Mouse (Mus musculus) MEL (cell line): ENCODE measurements around the gene Erbb2. TPM values are rescaled to one million over a fixed set of nuclear protein-coding genes. Genes with fewer than 3 reads are reported as not detected.
A peak's percentile ranks its signal among the peaks of the same experiment; 100 is the strongest.

ENCODE experiments used
- DNase-seq: peaks from one replicate; pipeline ENCODE4 v3.0.0; 2011; ENCODE audit warnings: low read depth, low spot score
- H3K27ac ChIP-seq: 2 replicates; pipeline ENCODE4 v1.5.1; 2012; ENCODE audit warnings: low read depth, mild to moderate bottlenecking, control low read depth, low read length, moderate library complexity; ENCODE audit not compliant: control insufficient read depth
- H3K27me3 ChIP-seq, 2 experiments: fragments of 150-350 bp in 1 of 2; sonication (generic) in 1 of 2; 2 replicates each; pipeline ENCODE4 v1.6.1; 2012; ENCODE audit warnings: low read length in 2 of 2, mild to moderate bottlenecking in 2 of 2, improper control_type of control experiment in 1 of 2, moderate library complexity in 1 of 2; ENCODE audit not compliant: insufficient read depth in 2 of 2, control insufficient read depth in 1 of 2
- H3K36me3 ChIP-seq, 2 experiments: 2 replicates each; pipeline ENCODE4 v1.6.1; 2012 to 2014; ENCODE audit warnings: low read length in 2 of 2, improper control_type of control experiment in 1 of 2, inconsistent platforms in 1 of 2, mild to moderate bottlenecking in 1 of 2; ENCODE audit not compliant: insufficient read depth in 2 of 2, control insufficient read depth in 1 of 2
- H3K4me1 ChIP-seq, 2 experiments: fragments of 150-350 bp in 1 of 2; sonication (generic) in 1 of 2; 2 replicates each; pipeline ENCODE4 v1.6.1; 2012; ENCODE audit warnings: low read length in 2 of 2, improper control_type of control experiment in 1 of 2, mild to moderate bottlenecking in 1 of 2; ENCODE audit not compliant: insufficient read depth in 2 of 2, control insufficient read depth in 1 of 2
- H3K4me3 ChIP-seq, 2 experiments: fragments of 150-350 bp in 1 of 2; sonication (generic) in 1 of 2; 2 replicates each; pipeline ENCODE4 v1.5.1; 2012; ENCODE audit warnings: low read depth in 2 of 2, low read length in 2 of 2, mild to moderate bottlenecking in 2 of 2, moderate library complexity in 2 of 2, control low read depth in 1 of 2, improper control_type of control experiment in 1 of 2; ENCODE audit not compliant: control insufficient read depth in 1 of 2, insufficient read depth in 1 of 2
- H3K79me2 ChIP-seq: 2 replicates; pipeline ENCODE4 v1.6.1; 2012; ENCODE audit warnings: mild to moderate bottlenecking, low read length, moderate library complexity; ENCODE audit not compliant: control insufficient read depth, poor library complexity, insufficient read depth
- H3K9ac ChIP-seq: 2 replicates; pipeline ENCODE4 v1.6.1; 2012; ENCODE audit warnings: low read depth, mild to moderate bottlenecking, control low read depth, low read length, moderate library complexity; ENCODE audit not compliant: control insufficient read depth, poor library complexity, severe bottlenecking
- H3K9me3 ChIP-seq: fragments of 150-350 bp; sonication (generic); replicated peaks from 2 replicates; pipeline ENCODE4 v1.6.1; 2012; ENCODE audit warnings: mild to moderate bottlenecking, low read length, improper control_type of control experiment, moderate library complexity; ENCODE audit not compliant: insufficient read depth
- BHLHE40 ChIP-seq: IDR thresholded peaks from 2 replicates; pipeline ENCODE4 v1.6.1; 2012; ENCODE audit warnings: low read depth, mild to moderate bottlenecking, inconsistent platforms, low read length, improper control_type of control experiment, borderline replicate concordance
- CTCF ChIP-seq, 3 experiments: IDR thresholded peaks in 2 of 3; conservative IDR thresholded peaks in 1 of 3; 2 replicates each; pipeline ENCODE4 v1.5.1; 2011 to 2012; ENCODE audit warnings: low read length in 3 of 3, low read depth in 2 of 3, mild to moderate bottlenecking in 2 of 3, improper control_type of control experiment in 1 of 3, inconsistent platforms in 1 of 3, mixed read lengths in 1 of 3, moderate library complexity in 1 of 3; ENCODE audit not compliant: control insufficient read depth in 1 of 3, insufficient read depth in 1 of 3, poor library complexity in 1 of 3, severe bottlenecking in 1 of 3
- E2F4 ChIP-seq: IDR thresholded peaks from 2 replicates; pipeline ENCODE4 v1.6.1; 2011; ENCODE audit warnings: low read depth, low read length, improper control_type of control experiment, borderline replicate concordance
- ELF1 ChIP-seq: IDR thresholded peaks from 2 replicates; pipeline ENCODE4 v1.6.1; 2014; ENCODE audit warnings: low read depth, mild to moderate bottlenecking, inconsistent platforms, low read length, improper control_type of control experiment, moderate library complexity
- ETS1 ChIP-seq: IDR thresholded peaks from 2 replicates; pipeline ENCODE4 v1.6.1; 2012; ENCODE audit warnings: low read depth, mild to moderate bottlenecking, inconsistent platforms, low read length, improper control_type of control experiment, moderate library complexity
- GABPA ChIP-seq: IDR thresholded peaks from 2 replicates; pipeline ENCODE4 v1.6.1; 2012; ENCODE audit warnings: low read depth, mild to moderate bottlenecking, inconsistent platforms, low read length, improper control_type of control experiment, moderate library complexity
- GATA1 ChIP-seq: IDR thresholded peaks from 2 replicates; pipeline ENCODE4 v1.6.1; 2011; ENCODE audit warnings: low read depth, low read length, improper control_type of control experiment
- HCFC1 ChIP-seq: IDR thresholded peaks from 2 replicates; pipeline ENCODE4 v1.6.1; 2012; ENCODE audit warnings: low read depth, mild to moderate bottlenecking, inconsistent platforms, low read length, improper control_type of control experiment, moderate library complexity
- JUND ChIP-seq: IDR thresholded peaks from 2 replicates; pipeline ENCODE4 v1.6.1; 2011; ENCODE audit warnings: low read depth, mild to moderate bottlenecking, improper control_type of control experiment, low read length
- KAT2A ChIP-seq: conservative IDR thresholded peaks from 2 replicates; pipeline ENCODE4 v1.6.1; 2012; ENCODE audit warnings: low read depth, low read length, improper control_type of control experiment, inconsistent platforms
- MAX ChIP-seq: IDR thresholded peaks from 2 replicates; pipeline ENCODE4 v1.6.1; 2011; ENCODE audit warnings: low read length, improper control_type of control experiment
- MXI1 ChIP-seq: IDR thresholded peaks from 2 replicates; pipeline ENCODE4 v1.6.1; 2011; ENCODE audit warnings: mild to moderate bottlenecking, low read depth, low read length, improper control_type of control experiment
- MYB ChIP-seq: IDR thresholded peaks from 2 replicates; pipeline ENCODE4 v1.6.1; 2011; ENCODE audit warnings: mild to moderate bottlenecking, low read depth, low read length, improper control_type of control experiment
- NELFE ChIP-seq: IDR thresholded peaks from 2 replicates; pipeline ENCODE4 v1.6.1; 2011; ENCODE audit warnings: low read depth, low read length, improper control_type of control experiment
- NRF1 ChIP-seq: IDR thresholded peaks from 2 replicates; pipeline ENCODE4 v1.6.1; 2014; ENCODE audit warnings: low read depth, mild to moderate bottlenecking, inconsistent platforms, low read length, improper control_type of control experiment, moderate library complexity; ENCODE audit not compliant: poor library complexity, insufficient read depth, severe bottlenecking
- POLR2A ChIP-seq, 2 experiments: IDR thresholded peaks; 2 replicates each; pipeline ENCODE4 v1.6.1; 2011 to 2012; ENCODE audit warnings: low read length in 2 of 2, mild to moderate bottlenecking in 2 of 2, control low read depth in 1 of 2, improper control_type of control experiment in 1 of 2, low read depth in 1 of 2, moderate library complexity in 1 of 2; ENCODE audit not compliant: control insufficient read depth in 1 of 2, insufficient read depth in 1 of 2, poor library complexity in 1 of 2
- POLR2AphosphoS2 ChIP-seq: IDR thresholded peaks from 2 replicates; pipeline ENCODE4 v1.6.1; 2011; ENCODE audit warnings: low read length, improper control_type of control experiment
- RAD21 ChIP-seq: IDR thresholded peaks from 2 replicates; pipeline ENCODE4 v1.6.1; 2011; ENCODE audit warnings: mild to moderate bottlenecking, low read depth, low read length, improper control_type of control experiment
- USF1 ChIP-seq: IDR thresholded peaks from 2 replicates; pipeline ENCODE4 v1.6.1; 2014; ENCODE audit warnings: low read depth, mild to moderate bottlenecking, inconsistent platforms, low read length, improper control_type of control experiment, moderate library complexity
- USF2 ChIP-seq, 2 experiments: IDR thresholded peaks; 2 replicates each; pipeline ENCODE4 v1.6.1; 2011 to 2012; ENCODE audit warnings: improper control_type of control experiment in 2 of 2, low read length in 2 of 2, borderline replicate concordance in 1 of 2, inconsistent platforms in 1 of 2, low read depth in 1 of 2, mild to moderate bottlenecking in 1 of 2; ENCODE audit not compliant: insufficient read depth in 1 of 2
- ZNF384 ChIP-seq: IDR thresholded peaks from 2 replicates; pipeline ENCODE4 v1.6.1; 2012; ENCODE audit warnings: low read depth, mild to moderate bottlenecking, inconsistent platforms, low read length, improper control_type of control experiment
- polyA plus RNA-seq, 2 experiments: library from polyadenylated mRNA; stranded (reverse) in 1 of 2; unstranded in 1 of 2; fragments of >175 nt in 1 of 2; fragments of >200 nt in 1 of 2; gene quantifications; 2 replicates each; pipeline versions ENCODE4 v1.2.1 to v1.2.4; 2012; ENCODE audit warnings: low replicate concordance in 2 of 2, low read depth in 1 of 2; ENCODE audit not compliant: insufficient read length in 2 of 2, insufficient read depth in 1 of 2, missing spikeins in 1 of 2
- total RNA-seq: library from RNA; depleted of rRNA; stranded (reverse); fragments of 300-350 nt; gene quantifications from 2 replicates; pipeline ENCODE4 v1.2.3, GENCODE M21; 2012

The Erbb2 gene
- total and polyA plus RNA-seq, 3 experiments = not detected

GRCm38 (mm10) chr11:98456545-98456944 lies 44.3 kb downstream of the Erbb2 start:
- TF ChIP-seq ETS1 (no peak), MAX (no peak), BHLHE40 (no peak), POLR2A (IDR thresholded peaks at IDR 0.05; ENCODE audit: control insufficient read depth in 1 of 2, insufficient read depth in 1 of 2, low read depth in 1 of 2, low read length in 2 of 2, poor library complexity in 1 of 2) (no peak), CTCF (IDR thresholded peaks at IDR 0.05 in 2 of 3, conservative IDR thresholded peaks at IDR 0.05 in 1 of 3; ENCODE audit: control insufficient read depth in 1 of 3, insufficient read depth in 1 of 3, low read depth in 2 of 3, low read length in 3 of 3, poor library complexity in 1 of 3, severe bottlenecking in 1 of 3) (no peak), GATA1 (no peak), GABPA (no peak), ZNF384 (no peak), RAD21 (no peak), ELF1 (no peak), MXI1 (no peak), POLR2AphosphoS2 (no peak), JUND (no peak), KAT2A (no peak), NELFE (no peak), HCFC1 (no peak), MYB (no peak), USF2 (IDR thresholded peaks at IDR 0.05; ENCODE audit: borderline replicate concordance in 1 of 2, insufficient read depth in 1 of 2, low read depth in 1 of 2, low read length in 2 of 2) (no peak)
- H3K36me3 ChIP-seq = peaks cover 0 to 2% of the 10 kb centered on the region in 2 experiments; a peak in 1 of 4 replicates
- peaks cover 0 to 10% of the 10 kb centered on the region in 2 experiments; a peak in 1 of 4 replicates for H3K4me1 ChIP-seq
- no peaks in the 10 kb centered on the region; a peak in 2 of 4 replicates for H3K27me3 ChIP-seq
- H3K79me2 ChIP-seq = no peaks in the 10 kb centered on the region; the same call in 1 of the 2 replicates
- no peak overlapping the region; the same call in 1 of the 2 replicates for H3K9ac ChIP-seq
- DNase-seq = peak; percentile 19
- no peak overlapping the region for H3K4me3 ChIP-seq
- H3K27ac ChIP-seq = no peak overlapping the region
- no peaks in the 10 kb centered on the region for H3K9me3 ChIP-seq

DNA sequence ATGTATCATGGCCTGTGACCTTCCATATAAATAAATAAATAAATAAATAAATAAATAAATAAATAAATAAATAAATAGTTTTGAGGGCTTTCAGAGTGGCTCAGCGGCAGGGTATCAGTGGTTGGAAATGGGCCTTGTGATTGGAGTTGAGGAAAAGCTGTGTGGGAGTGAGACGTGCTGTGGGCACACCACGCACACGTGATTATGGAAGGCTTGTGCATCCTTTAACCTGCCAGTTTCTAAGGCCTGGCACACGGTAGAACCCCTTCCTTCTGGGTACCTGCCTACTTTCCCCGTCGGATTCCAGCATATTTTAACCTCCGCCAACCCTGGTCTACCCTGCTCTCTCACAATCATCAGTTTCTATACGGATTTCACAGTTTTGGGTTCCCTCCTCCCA lies 44.7 kb downstream of the Erbb2 start:
- no peak for TF ChIP-seq NRF1
- TF ChIP-seq POLR2A (IDR thresholded peaks at IDR 0.05; ENCODE audit: control insufficient read depth in 1 of 2, insufficient read depth in 1 of 2, low read depth in 1 of 2, low read length in 2 of 2, poor library complexity in 1 of 2) = no peak
- no peak for TF ChIP-seq KAT2A
- peak; percentile 47 for TF ChIP-seq USF1
- TF ChIP-seq E2F4 = no peak
- TF ChIP-seq, all 39 proteins: peak for 1
- Histone ChIP-seq H3K4me3 (peak overlapping the region; percentile 54), H3K27ac (0 out of 2 replicates have a peak overlapping the region, but pooled peaks have one; percentile 1), H3K27me3 (no peaks in the 10 kb centered on the region; a peak in 2 of 4 replicates), H3K36me3 (peaks cover 0 to 2% of the 10 kb centered on the region in 2 experiments; a peak in 1 of 4 replicates), H3K9ac (peak overlapping the region; percentile 68), H3K79me2 (no peaks in the 10 kb centered on the region; the same call in 1 of the 2 replicates), H3K4me1 (peaks cover 0 to 10% of the 10 kb centered on the region in 2 experiments; a peak in 1 of 4 replicates), H3K9me3 (no peaks in the 10 kb centered on the region)
- no peak for DNase-seq
